Mouse (Mus musculus): ENCODE measurements around the gene Calcoco1. TPM values are rescaled to one million over a fixed set of nuclear protein-coding genes. Genes with fewer than 3 reads are reported as not detected.
A peak's percentile ranks its signal among the peaks of the same experiment; 100 is the strongest.

The Calcoco1 gene
- polyA plus RNA-seq (2015; fragmentation: Nextera tagmentation; extraction: Ambion mirVana), result 14.2 and 14.4 TPM in 2 replicates

DNA sequence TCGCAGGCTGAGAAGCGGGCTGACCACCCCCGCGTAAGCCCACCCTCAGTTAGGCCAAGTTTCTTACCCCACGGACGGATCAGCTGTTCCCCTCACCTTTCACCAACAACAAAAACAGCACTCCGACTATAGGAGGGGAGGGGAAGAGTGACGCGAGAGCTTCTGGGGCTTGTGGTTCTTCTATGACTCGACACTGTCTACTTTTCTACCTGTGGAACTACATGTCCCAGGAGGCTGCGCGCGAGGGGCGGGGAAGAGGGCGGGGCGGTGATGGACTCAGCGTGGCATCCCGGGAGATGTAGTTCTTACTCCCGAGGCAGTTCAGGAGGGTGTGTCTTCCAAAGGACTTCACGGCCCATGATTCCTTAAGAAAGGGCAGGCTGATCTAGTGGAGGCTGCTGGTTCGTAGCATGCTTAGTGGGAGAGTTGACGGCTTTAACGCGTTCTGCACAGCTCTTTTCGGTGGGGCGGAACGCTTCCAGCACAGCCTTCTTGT, at the start of gene Calcoco1:
Gene Calcoco1 (minus strand): TSS at position 199 of the 496 bp plus-strand sequence.
- peak within 1 kb of the TSS; percentile 85 for H3K4me3 ChIP-seq (ENCODE audit: low read depth, low read length)
- H3K9me3 ChIP-seq (ENCODE audit: control insufficient read depth), result no peaks in the 10 kb centered on the region
- H3K27me3 ChIP-seq (replicated peaks; ENCODE audit: control insufficient read depth, insufficient read depth, low read length), result no peaks in the 10 kb centered on the region
- under 1% methylated on average over 27 of the region's 27 CpGs for WGBS
- H3K36me3 ChIP-seq (ENCODE audit: control insufficient read depth, insufficient read depth), result 0 out of 2 replicates have a peak, but pooled peaks cover 15% of the 10 kb centered on the region
- peak; percentile 99 for ATAC-seq
- no peak within 1 kb of the TSS for H3K27ac ChIP-seq (ENCODE audit: low read depth, low read length)
- H3K9ac ChIP-seq (ENCODE audit: low read depth, low read length), result peak within 1 kb of the TSS; percentile 71
- peak within 1 kb of the TSS; percentile 83 for H3K4me2 ChIP-seq (replicated peaks; ENCODE audit: low read depth)
- H3K4me1 ChIP-seq (replicated peaks; ENCODE audit: control insufficient read depth, insufficient read depth, low read length), result 0 out of 2 replicates have a peak, but pooled peaks cover 3% of the 10 kb centered on the region
- no peak for TF ChIP-seq CTCF (IDR thresholded peaks at IDR 0.05; ENCODE audit: low read depth)

DNA sequence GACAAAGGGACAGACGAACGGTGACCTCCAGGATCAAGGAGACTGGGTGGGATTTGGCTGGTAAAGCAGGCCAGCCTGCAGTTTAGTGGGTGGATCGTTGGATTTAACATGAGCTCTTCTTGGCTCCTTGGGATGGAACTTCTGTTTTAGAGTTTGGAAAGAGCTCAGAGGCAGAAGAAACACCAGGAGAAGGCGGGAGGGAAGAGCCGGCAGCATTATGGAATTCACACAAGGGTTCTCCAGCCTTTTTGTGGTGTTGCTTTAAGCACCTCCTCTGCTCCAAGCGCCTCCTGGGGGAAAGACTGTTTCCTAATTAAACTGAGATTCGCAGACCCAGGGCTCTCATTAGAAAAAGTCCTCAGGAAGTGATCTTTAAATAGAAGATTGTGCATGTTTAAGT, 48.9 kb upstream of the Calcoco1 start:
- no peak for TF ChIP-seq CTCF (IDR thresholded peaks at IDR 0.05; ENCODE audit: low read depth)
- WGBS, result 52% methylated on average over 7 of the region's 7 CpGs
- no peaks in the 10 kb centered on the region for H3K4me1 ChIP-seq (replicated peaks; ENCODE audit: control insufficient read depth, insufficient read depth, low read length)
- H3K36me3 ChIP-seq (ENCODE audit: control insufficient read depth, insufficient read depth), result no peaks in the 10 kb centered on the region
- ATAC-seq, result no peak
- no peak overlapping the region for H3K9ac ChIP-seq (ENCODE audit: low read depth, low read length)
- no peaks in the 10 kb centered on the region for H3K9me3 ChIP-seq (ENCODE audit: control insufficient read depth)
- no peak overlapping the region for H3K4me2 ChIP-seq (replicated peaks; ENCODE audit: low read depth)
- H3K27ac ChIP-seq (ENCODE audit: low read depth, low read length), result no peak overlapping the region
- peaks cover 18% of the 10 kb centered on the region; the same call in 1 of the 2 replicates for H3K27me3 ChIP-seq (replicated peaks; ENCODE audit: control insufficient read depth, insufficient read depth, low read length)
- no peak overlapping the region for H3K4me3 ChIP-seq (ENCODE audit: low read depth, low read length)

DNA sequence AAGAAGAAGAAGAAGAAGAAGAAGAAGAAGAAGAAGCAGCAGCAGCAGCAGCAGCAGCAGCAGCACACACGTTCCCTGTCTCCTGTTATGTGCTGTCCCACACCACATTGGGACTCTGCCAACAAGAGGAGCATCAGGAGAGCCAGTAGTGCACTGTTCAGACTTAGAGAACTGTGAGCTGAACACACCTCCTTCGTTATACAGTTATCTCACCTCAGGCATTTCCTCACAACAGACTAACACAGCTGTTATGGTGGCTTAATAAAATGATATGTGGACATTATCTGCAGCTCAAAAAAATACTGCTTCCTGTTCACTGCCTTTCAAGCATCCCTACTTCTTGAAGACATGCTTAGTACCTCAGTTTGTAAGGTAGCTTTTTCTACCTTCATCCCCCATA, 43.2 kb upstream of the Calcoco1 start:
- no peak for ATAC-seq
- Histone ChIP-seq H3K9ac (ENCODE audit: low read depth, low read length) (no peak overlapping the region), H3K9me3 (ENCODE audit: control insufficient read depth) (no peaks in the 10 kb centered on the region), H3K4me3 (ENCODE audit: low read depth, low read length) (no peak overlapping the region), H3K4me1 (replicated peaks; ENCODE audit: control insufficient read depth, insufficient read depth, low read length) (no peaks in the 10 kb centered on the region), H3K27ac (ENCODE audit: low read depth, low read length) (no peak overlapping the region), H3K27me3 (replicated peaks; ENCODE audit: control insufficient read depth, insufficient read depth, low read length) (peaks cover 18% of the 10 kb centered on the region), H3K4me2 (replicated peaks; ENCODE audit: low read depth) (no peak overlapping the region), H3K36me3 (ENCODE audit: control insufficient read depth, insufficient read depth) (no peaks in the 10 kb centered on the region)
- no peak for TF ChIP-seq CTCF (IDR thresholded peaks at IDR 0.05; ENCODE audit: low read depth)
- 25% methylated on average over 2 of the region's 2 CpGs for WGBS

GRCm38 (mm10) chr15:102761745-102762378, 39.9 kb upstream of the Calcoco1 start:
- ATAC-seq, result no peak
- no peaks in the 10 kb centered on the region for H3K4me1 ChIP-seq (replicated peaks; ENCODE audit: control insufficient read depth, insufficient read depth, low read length)
- peak; percentile 83 for TF ChIP-seq CTCF (IDR thresholded peaks at IDR 0.05; ENCODE audit: low read depth)
- H3K27me3 ChIP-seq (replicated peaks; ENCODE audit: control insufficient read depth, insufficient read depth, low read length), result peaks cover 22% of the 10 kb centered on the region
- H3K9me3 ChIP-seq (ENCODE audit: control insufficient read depth), result no peaks in the 10 kb centered on the region
- H3K36me3 ChIP-seq (ENCODE audit: control insufficient read depth, insufficient read depth), result no peaks in the 10 kb centered on the region
- WGBS, result 10% methylated on average over 7 of the region's 7 CpGs
- H3K9ac ChIP-seq (ENCODE audit: low read depth, low read length), result no peak overlapping the region
- no peak overlapping the region for H3K4me2 ChIP-seq (replicated peaks; ENCODE audit: low read depth)
- H3K4me3 ChIP-seq (ENCODE audit: low read depth, low read length), result no peak overlapping the region
- no peak overlapping the region for H3K27ac ChIP-seq (ENCODE audit: low read depth, low read length)

- no peaks in the 10 kb centered on the region for H3K4me1 ChIP-seq (replicated peaks; ENCODE audit: control insufficient read depth, insufficient read depth, low read length)
- 90% methylated on average over 1 of the region's 1 CpGs for WGBS
- H3K36me3 ChIP-seq (ENCODE audit: control insufficient read depth, insufficient read depth), result no peaks in the 10 kb centered on the region
- no peak for TF ChIP-seq CTCF (IDR thresholded peaks at IDR 0.05; ENCODE audit: low read depth)
- H3K4me2 ChIP-seq (replicated peaks; ENCODE audit: low read depth), result no peak overlapping the region
- H3K4me3 ChIP-seq (ENCODE audit: low read depth, low read length), result no peak overlapping the region
- H3K27me3 ChIP-seq (replicated peaks; ENCODE audit: control insufficient read depth, insufficient read depth, low read length), result peaks cover 40% of the 10 kb centered on the region
- H3K9ac ChIP-seq (ENCODE audit: low read depth, low read length), result no peak overlapping the region
- H3K9me3 ChIP-seq (ENCODE audit: control insufficient read depth), result no peaks in the 10 kb centered on the region
- ATAC-seq, result no peak
- H3K27ac ChIP-seq (ENCODE audit: low read depth, low read length), result no peak overlapping the region
These were observed 35.7 kb upstream of the Calcoco1 start for GRCm38 (mm10) chr15:102757686-102758085.

DNA sequence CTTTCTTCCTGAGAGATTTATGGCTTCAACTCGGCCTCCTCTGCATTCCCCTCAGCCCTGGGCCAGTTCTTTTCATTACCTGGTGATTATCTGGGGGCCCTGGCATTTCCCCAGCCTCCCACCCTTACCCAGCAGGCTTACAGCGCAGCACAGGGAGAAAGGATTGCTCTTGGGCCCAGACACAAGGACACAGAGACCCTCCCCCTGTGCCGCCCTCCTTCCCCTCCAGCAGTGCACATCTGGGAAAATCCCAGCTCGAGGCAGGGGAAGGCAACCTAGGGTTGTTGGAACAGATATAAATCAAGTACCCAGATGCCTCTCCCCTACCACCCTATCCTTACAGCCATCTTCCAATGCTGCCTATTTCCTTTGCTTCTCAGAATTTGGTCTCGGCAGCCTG, 33.1 kb upstream of the Calcoco1 start:
- WGBS, result 37% methylated on average over 5 of the region's 5 CpGs
- ATAC-seq, result no peak

More for the DNA sequence above, 33.1 kb upstream of the Calcoco1 start:
- no peak overlapping the region for H3K4me3 ChIP-seq (ENCODE audit: low read depth, low read length)
- TF ChIP-seq CTCF (IDR thresholded peaks at IDR 0.05; ENCODE audit: low read depth), result no peak
- H3K9ac ChIP-seq (ENCODE audit: low read depth, low read length), result no peak overlapping the region
- peaks cover 40% of the 10 kb centered on the region for H3K27me3 ChIP-seq (replicated peaks; ENCODE audit: control insufficient read depth, insufficient read depth, low read length)
- H3K9me3 ChIP-seq (ENCODE audit: control insufficient read depth), result no peaks in the 10 kb centered on the region
- no peak overlapping the region for H3K27ac ChIP-seq (ENCODE audit: low read depth, low read length)
- no peaks in the 10 kb centered on the region for H3K36me3 ChIP-seq (ENCODE audit: control insufficient read depth, insufficient read depth)
- H3K4me2 ChIP-seq (replicated peaks; ENCODE audit: low read depth), result no peak overlapping the region
- H3K4me1 ChIP-seq (replicated peaks; ENCODE audit: control insufficient read depth, insufficient read depth, low read length), result no peaks in the 10 kb centered on the region

Measured in intestine, postnatal 0 days (tissue).